Mouse (Mus musculus) granulocyte monocyte progenitor cell, adult 5-6 weeks (primary cell): ENCODE measurements around the gene Nudt17. TPM values are rescaled to one million over a fixed set of nuclear protein-coding genes. Genes with fewer than 3 reads are reported as not detected.
"Not testable (repeated sequence)": the region's sequence is repeated elsewhere in the genome, so short reads cannot be mapped to it uniquely, and the experiment has no call there.

Experiments
- ATAC-seq: replicated peaks from 2 replicates; pipeline ENCODE4 v1.8.0; 2016; ENCODE audit warnings: mild to moderate bottlenecking, moderate TSS enrichment, inconsistent platforms; ENCODE audit not compliant: poor library complexity, severe bottlenecking
- total RNA-seq, 2 experiments: library from RNA; stranded (forward) in 1 of 2; stranded (reverse) in 1 of 2; fragments of 200-712, 200-1000 nt in 1 of 2; fragments of >200 nt in 1 of 2; fragmentation: Nextera tagmentation in 1 of 2; gene quantifications; 2 replicates each; pipeline ENCODE4 v1.2.3; 2014 to 2017

Gene Nudt17
- total RNA-seq, 2 experiments from 2014 or later: 0.31 TPM; not detected in 1

DNA sequence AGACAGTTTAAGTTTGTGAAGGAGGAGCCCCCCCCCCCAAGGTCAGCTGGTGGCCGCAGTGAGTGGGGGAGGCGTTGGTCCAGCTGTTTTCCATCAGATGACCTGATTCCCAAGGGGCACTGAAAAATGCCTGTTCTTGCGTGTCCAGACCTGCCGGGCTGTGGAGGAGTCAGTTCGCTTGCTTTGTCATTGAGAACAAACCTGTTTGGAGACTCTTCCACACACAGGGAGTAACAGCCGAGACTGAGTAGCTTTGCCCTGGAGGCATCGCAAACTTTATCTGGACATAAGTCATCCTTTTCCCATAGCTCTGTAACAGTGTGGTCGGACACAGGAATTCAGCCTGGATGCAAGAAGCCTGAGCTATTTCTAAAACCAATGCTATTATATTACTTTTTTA is 33.9 kb downstream of the Nudt17 start:
- no peak for ATAC-seq

- no peak for ATAC-seq
Observed at GRCm38 (mm10) chr3:96673514-96673913, 34.8 kb downstream of the Nudt17 start.

DNA sequence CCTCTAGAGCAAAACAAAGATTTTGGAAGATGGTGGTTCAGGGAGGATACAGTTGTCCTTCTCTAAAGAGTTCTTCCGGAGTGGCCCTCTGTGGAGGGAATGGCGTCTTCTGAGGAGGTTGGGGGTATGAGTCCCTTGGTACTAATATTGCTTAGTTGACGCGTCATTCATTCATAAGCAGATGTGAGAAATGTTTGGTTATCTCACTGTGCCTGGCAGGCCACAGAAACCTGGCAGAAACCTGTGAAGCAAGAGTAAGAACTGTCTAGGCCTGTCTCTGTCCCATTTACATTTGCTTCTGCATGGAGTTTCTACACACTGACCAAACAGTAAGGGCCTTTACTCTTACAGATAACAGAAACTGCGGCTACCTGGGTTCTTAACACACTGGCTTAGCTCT is 36.8 kb downstream of the Nudt17 start:
- ATAC-seq: no peak

- peak; percentile 99 for ATAC-seq
Observed at GRCm38 (mm10) chr3:96669727-96670468, 38.5 kb downstream of the Nudt17 start, which contains the start of gene Ankrd35. Gene Ankrd35, plus strand, starts transcription at chr3:96670131.

GRCm38 (mm10) chr3:96668424-96669067 is 39.8 kb downstream of the Nudt17 start:
- ATAC-seq: no peak

DNA sequence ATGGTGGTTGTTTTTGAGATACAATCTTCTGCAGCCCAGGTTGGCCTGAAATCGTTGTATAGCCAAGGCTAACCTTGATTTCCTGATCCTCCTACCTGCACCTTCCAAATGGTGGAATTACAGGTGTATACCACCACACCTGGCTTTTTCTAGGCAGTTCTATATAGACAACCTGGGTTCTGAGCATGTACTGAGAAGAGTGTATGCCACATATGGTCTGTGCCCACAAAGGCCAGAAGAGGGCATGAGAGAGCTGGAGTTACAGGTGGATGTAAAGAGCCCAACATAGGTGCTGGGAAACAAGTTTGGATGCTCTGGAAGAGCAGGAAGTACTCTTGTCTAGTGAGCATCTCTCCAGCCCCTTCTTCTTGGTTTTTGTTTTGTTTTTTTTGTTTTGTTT is 41.0 kb downstream of the Nudt17 start:
- no peak for ATAC-seq

DNA sequence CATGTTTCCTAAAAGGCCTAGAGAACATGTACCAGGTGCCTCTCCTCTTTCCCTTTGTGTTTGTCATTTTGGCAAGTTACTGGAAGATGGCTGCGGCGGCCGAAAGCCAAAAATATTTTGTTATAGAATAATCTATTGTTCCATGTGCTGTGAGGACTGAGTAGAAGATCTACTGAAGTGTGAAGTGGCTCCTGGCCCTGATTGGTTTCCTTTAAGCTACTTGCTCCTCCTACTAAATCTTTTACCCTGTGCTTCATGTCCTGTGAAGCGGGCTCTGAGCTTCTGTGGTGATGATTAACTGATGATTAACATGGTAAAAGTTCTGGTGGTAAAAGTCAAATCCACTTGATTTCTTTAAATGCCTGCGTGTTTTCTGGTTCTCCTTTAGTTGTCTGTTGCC is 41.4 kb downstream of the Nudt17 start:
- ATAC-seq: no peak

GRCm38 (mm10) chr3:96665732-96666363 is 42.5 kb downstream of the Nudt17 start:
- not testable (repeated sequence) for ATAC-seq

DNA sequence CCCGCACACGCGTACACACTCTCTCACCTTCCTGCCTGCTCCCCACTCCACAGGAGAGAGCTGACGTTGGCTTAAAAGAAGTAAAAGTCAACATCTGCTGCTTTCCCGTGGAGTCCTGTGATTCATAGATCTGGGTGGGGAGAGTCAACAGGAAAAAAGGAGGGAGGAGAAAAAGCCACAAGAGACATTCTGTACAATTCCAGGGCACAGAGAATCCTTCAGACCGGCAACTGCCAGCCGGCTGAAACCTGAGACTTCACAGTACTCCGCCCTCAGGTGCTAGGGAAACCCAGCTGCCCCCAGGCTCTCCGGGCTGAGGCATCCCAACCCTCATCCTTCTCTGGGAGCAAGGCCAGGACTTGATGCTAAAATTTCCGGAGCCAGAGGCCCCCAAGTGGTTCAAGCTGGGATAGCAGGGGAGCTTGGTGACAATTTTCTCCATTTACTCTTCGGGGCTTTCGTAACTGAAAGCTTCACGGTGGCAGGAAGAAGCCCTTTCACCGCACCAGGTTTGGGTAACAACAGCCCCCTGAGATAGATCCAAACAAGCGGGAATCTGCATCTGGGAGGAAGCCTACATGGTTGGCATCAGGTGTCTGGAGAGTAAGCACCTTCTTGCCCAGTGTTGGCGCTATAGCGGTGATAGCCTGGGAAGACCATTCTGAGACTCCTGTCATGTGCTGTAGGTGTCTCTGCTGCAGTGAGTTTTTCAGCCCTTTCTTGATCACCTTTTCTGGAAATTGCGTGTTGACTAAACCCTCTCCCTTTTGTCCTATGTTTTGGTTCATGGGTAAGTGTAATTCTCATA is 44.7 kb downstream of the Nudt17 start:
- ATAC-seq: peak; percentile 73

GRCm38 (mm10) chr3:96662731-96663316 is 45.5 kb downstream of the Nudt17 start:
- no peak for ATAC-seq

DNA sequence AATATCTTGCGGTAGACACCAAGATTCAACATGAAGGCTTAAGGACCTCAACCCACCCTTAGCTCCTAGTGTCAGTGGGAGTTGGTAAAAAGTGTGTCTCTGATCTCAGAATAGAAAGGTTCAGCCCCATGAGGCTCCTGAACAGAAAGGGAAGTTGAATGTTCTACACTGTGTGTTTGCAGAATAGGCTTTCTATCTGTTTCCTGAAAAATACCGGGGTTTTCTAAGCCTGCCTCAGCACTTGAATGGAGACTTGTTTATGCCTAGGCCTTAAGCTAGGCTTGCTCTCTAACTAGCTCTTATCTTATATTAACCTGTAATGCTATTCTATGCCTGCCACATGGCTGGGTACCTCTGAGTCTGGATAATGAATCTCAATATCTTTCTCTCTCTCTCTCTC is 47.5 kb downstream of the Nudt17 start:
- peak; percentile 29 for ATAC-seq

Other genes starting within 250 kb of the Nudt17 start
- gene Hfe2, start 183.4 kb downstream of the Nudt17 start, total RNA-seq (2014; fragmentation: Nextera tagmentation): not detected in 2 replicates
- not detected in 2 replicates for gene Hfe2, start 183.4 kb downstream of the Nudt17 start, total RNA-seq (2017)
- 80.1 and 110 TPM in 2 replicates for gene Txnip, start 150.6 kb downstream of the Nudt17 start, total RNA-seq (2014; fragmentation: Nextera tagmentation)
- gene Txnip, start 150.6 kb downstream of the Nudt17 start, total RNA-seq (2017): 79.0 and 80.5 TPM in 2 replicates
- gene Gm16253, start 131.6 kb downstream of the Nudt17 start, total RNA-seq (2014; fragmentation: Nextera tagmentation): not detected in 2 replicates
- not detected in 2 replicates for gene Gm16253, start 131.6 kb downstream of the Nudt17 start, total RNA-seq (2017)
- 15.6 and 43.7 TPM in 2 replicates for gene Polr3gl, start 114.4 kb downstream of the Nudt17 start, total RNA-seq (2014; fragmentation: Nextera tagmentation)
- gene Polr3gl, start 114.4 kb downstream of the Nudt17 start, total RNA-seq (2017): 50.5 and 57.8 TPM in 2 replicates
- not detected in 2 replicates for gene Ankrd34a, start 111.9 kb downstream of the Nudt17 start, total RNA-seq (2014; fragmentation: Nextera tagmentation)
- gene Ankrd34a, start 111.9 kb downstream of the Nudt17 start, total RNA-seq (2017): not detected in 2 replicates
- gene Lix1l, start 107.4 kb downstream of the Nudt17 start, total RNA-seq (2014; fragmentation: Nextera tagmentation): 2.2 and 2.3 TPM in 2 replicates
- 1.7 and 2.1 TPM in 2 replicates for gene Lix1l, start 107.4 kb downstream of the Nudt17 start, total RNA-seq (2017)
- gene Rbm8a, start 78.6 kb downstream of the Nudt17 start, total RNA-seq (2014; fragmentation: Nextera tagmentation): 112 and 120 TPM in 2 replicates
- 64.5 and 64.7 TPM in 2 replicates for gene Rbm8a, start 78.6 kb downstream of the Nudt17 start, total RNA-seq (2017)
- gene Pex11b, start 73.2 kb downstream of the Nudt17 start, total RNA-seq (2014; fragmentation: Nextera tagmentation): 23.6 and 41.6 TPM in 2 replicates
- 14.5 and 20.1 TPM in 2 replicates for gene Pex11b, start 73.2 kb downstream of the Nudt17 start, total RNA-seq (2017)
- 0.15 TPM in 1 of 2 replicates, not detected in the other for gene Gm42957, start 73.1 kb downstream of the Nudt17 start, total RNA-seq (2014; fragmentation: Nextera tagmentation)
- not detected in 2 replicates for gene Gm42957, start 73.1 kb downstream of the Nudt17 start, total RNA-seq (2017)
- gene Itga10, start 63.0 kb downstream of the Nudt17 start, total RNA-seq (2014; fragmentation: Nextera tagmentation): 1.3 TPM in 1 of 2 replicates, not detected in the other
- gene Itga10, start 63.0 kb downstream of the Nudt17 start, total RNA-seq (2017): 0.34 TPM in 1 of 2 replicates, not detected in the other
- not detected in 2 replicates for gene Ankrd35, start 38.4 kb downstream of the Nudt17 start, total RNA-seq (2014; fragmentation: Nextera tagmentation)
- gene Ankrd35, start 38.4 kb downstream of the Nudt17 start, total RNA-seq (2017): not detected in 2 replicates
- gene Pias3, start 12.2 kb downstream of the Nudt17 start, total RNA-seq (2014; fragmentation: Nextera tagmentation): 8.1 and 14.4 TPM in 2 replicates
- 3.3 and 8.2 TPM in 2 replicates for gene Pias3, start 12.2 kb downstream of the Nudt17 start, total RNA-seq (2017)
- gene Polr3c, start 19.1 kb upstream of the Nudt17 start, total RNA-seq (2014; fragmentation: Nextera tagmentation): 30.8 and 38.8 TPM in 2 replicates
- gene Polr3c, start 19.1 kb upstream of the Nudt17 start, total RNA-seq (2017): 22.4 and 22.5 TPM in 2 replicates
- 41.1 and 65.6 TPM in 2 replicates for gene Rnf115, start 19.1 kb upstream of the Nudt17 start, total RNA-seq (2014; fragmentation: Nextera tagmentation)
- 55.3 and 71.5 TPM in 2 replicates for gene Rnf115, start 19.1 kb upstream of the Nudt17 start, total RNA-seq (2017)
- gene Pdzk1, start 120.7 kb upstream of the Nudt17 start, total RNA-seq (2014; fragmentation: Nextera tagmentation): not detected in 2 replicates
- gene Pdzk1, start 120.7 kb upstream of the Nudt17 start, total RNA-seq (2017): not detected in 2 replicates
- not detected in 2 replicates for gene Cd160, start 120.8 kb upstream of the Nudt17 start, total RNA-seq (2014; fragmentation: Nextera tagmentation)
- 0.62 and 1.9 TPM in 2 replicates for gene Cd160, start 120.8 kb upstream of the Nudt17 start, total RNA-seq (2017)
- gene Gja5, start 196.1 kb upstream of the Nudt17 start, total RNA-seq (2014; fragmentation: Nextera tagmentation): not detected in 2 replicates
- 0.15 TPM in 1 of 2 replicates, not detected in the other for gene Gja5, start 196.1 kb upstream of the Nudt17 start, total RNA-seq (2017)
- 18.5 and 27.2 TPM in 2 replicates for gene Gpr89, start 196.8 kb upstream of the Nudt17 start, total RNA-seq (2014; fragmentation: Nextera tagmentation)
- 29.8 and 36.2 TPM in 2 replicates for gene Gpr89, start 196.8 kb upstream of the Nudt17 start, total RNA-seq (2017)
- gene Gja8, start 217.5 kb upstream of the Nudt17 start, total RNA-seq (2014; fragmentation: Nextera tagmentation): not detected in 2 replicates
- not detected in 2 replicates for gene Gja8, start 217.5 kb upstream of the Nudt17 start, total RNA-seq (2017)